Mouse (Mus musculus) layer of hippocampus, adult 9-10 months (tissue): Measurements from ENCODE around the gene Reln.

Experiments
- DNase-seq: peaks from one replicate; pipeline ENCODE4 v3.0.0; 2022; ENCODE audit warnings: low spot score

The Reln gene

GRCm38 (mm10) chr5:22307853-22308252, 36.6 kb downstream of the Reln start:
- no peak for DNase-seq

DNA sequence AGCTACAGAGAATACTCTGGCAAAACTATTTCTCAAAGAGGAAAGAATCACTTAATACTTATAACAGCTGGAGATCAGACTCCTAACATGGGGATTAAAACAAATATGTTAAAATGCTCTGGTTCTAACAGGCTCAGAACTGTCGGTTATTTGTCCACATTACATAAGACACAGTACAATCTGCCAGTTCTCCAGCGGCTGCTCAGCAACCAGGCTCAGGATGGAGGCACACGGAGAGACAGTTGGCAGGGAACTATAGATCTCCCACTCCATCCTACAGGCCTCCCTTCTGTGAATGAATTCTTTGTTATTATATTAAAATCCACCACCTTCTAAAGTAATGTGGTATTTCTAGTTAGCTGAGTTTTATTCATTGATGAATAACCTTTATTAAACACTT, 37.4 kb downstream of the Reln start:
- DNase-seq, result peak; percentile 35

- no peak for DNase-seq
These were observed 40.8 kb downstream of the Reln start for GRCm38 (mm10) chr5:22303709-22304108.

DNA sequence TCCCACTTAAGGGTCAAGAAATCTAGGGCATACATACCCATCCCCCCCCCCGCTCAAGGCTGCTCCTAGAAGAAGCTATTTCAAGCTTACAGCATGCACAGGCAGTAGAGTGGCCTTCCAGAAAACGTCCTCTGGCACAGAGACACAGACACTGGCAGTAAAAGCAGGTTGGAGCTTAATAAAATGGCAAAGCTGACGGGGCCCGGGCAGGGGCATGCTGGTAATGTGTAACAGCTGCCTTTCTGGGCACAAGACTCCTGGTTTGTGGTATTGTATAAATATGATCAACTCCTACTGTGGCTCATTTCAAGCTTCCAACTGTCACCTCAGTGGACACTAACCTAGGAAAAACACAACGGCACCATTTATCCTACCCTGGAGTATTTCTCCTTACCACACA, 42.2 kb downstream of the Reln start:
- no peak for DNase-seq

DNA sequence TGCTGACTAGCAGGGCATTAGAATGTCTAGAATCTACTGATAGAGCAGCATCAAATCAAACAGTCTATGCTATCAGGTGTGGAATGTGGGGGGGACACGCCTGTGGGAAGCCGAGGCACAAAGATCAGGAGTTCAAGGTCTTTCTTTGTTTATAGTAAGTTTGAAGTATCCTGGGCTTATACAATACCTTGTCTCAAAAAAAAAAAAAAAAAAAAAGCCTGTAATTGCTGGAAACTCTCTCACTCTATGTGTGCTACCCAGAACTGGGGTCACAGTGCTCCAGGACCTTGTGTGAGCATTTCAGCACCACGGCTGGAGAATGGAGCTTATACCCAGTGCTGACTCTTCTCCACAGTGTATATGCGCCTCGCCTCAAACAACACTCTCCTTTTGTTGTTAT, 43.7 kb downstream of the Reln start:
- DNase-seq, result no peak

- DNase-seq, result no peak
These were observed 44.5 kb downstream of the Reln start for GRCm38 (mm10) chr5:22300046-22300445.

- no peak for DNase-seq
These were observed 49.3 kb downstream of the Reln start for GRCm38 (mm10) chr5:22295161-22295560.

DNA sequence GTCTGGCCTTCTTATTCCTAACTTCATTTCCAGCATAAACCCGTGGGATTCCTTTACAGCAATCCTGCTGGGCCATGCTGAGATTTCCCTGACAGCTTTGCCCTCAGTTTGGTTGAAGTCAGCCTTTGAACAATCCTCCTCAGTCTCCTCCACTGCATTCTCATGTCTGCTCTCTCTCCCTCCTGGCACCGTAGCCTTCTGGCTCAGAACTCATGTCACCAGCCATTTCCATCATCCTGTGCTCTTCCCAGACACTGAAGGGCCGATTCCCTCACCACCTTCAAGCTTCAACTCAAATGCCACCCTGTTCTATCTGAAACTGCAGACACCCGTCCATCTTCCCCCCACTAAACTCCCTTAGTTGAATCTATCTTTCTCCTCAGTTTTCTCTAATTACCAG, 53.1 kb downstream of the Reln start:
- DNase-seq, result no peak

DNA sequence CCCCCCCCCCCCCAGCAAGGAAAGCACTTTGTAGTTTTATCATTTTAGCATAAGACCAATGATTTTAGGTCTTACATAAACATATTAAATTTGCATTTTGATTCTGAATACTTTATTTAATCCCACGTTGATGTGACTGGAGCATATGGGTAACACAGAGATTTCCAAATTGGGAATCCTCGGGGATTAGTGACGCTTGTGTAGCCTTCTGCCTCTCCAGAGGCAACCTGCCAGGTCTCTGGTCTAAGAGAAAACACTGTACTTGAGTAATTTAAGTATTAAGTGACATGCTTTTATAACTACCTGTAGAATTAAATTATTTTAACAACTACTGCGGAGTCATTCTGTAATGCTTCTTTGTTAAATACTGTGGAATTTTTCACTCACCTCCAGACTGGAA, 59.1 kb downstream of the Reln start:
- no peak for DNase-seq

DNA sequence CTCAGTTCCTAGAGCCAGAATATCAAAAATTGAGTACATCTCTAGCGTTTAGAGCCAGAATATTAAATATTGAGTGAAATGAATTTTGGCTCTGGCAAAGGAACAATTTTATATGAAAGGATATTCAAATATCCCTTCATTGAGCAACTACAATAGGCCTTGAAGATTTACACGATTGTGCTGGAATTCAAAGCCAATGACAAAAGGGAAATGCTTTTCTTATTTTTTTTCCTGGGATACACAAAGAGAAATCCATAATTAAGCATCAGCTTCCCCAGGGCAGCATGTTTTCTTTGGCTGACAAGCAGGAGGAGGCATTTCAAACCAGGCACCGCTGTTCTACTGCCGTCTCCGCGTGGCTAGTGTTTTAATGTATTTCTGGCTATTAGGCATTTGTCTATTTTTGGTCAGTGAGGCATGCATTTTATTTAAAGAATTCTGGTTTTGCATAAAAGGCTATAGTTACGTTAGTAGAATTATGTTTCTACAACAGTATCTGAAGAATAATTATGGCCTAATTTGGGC, 62.3 kb downstream of the Reln start:
- no peak for DNase-seq

- no peak for DNase-seq
These were observed 63.9 kb downstream of the Reln start for GRCm38 (mm10) chr5:22280534-22281164.

- DNase-seq, result no peak
These were observed 65.3 kb downstream of the Reln start for GRCm38 (mm10) chr5:22279201-22279600.

- no peak for DNase-seq
These were observed 70.4 kb downstream of the Reln start for GRCm38 (mm10) chr5:22274134-22274533.

DNA sequence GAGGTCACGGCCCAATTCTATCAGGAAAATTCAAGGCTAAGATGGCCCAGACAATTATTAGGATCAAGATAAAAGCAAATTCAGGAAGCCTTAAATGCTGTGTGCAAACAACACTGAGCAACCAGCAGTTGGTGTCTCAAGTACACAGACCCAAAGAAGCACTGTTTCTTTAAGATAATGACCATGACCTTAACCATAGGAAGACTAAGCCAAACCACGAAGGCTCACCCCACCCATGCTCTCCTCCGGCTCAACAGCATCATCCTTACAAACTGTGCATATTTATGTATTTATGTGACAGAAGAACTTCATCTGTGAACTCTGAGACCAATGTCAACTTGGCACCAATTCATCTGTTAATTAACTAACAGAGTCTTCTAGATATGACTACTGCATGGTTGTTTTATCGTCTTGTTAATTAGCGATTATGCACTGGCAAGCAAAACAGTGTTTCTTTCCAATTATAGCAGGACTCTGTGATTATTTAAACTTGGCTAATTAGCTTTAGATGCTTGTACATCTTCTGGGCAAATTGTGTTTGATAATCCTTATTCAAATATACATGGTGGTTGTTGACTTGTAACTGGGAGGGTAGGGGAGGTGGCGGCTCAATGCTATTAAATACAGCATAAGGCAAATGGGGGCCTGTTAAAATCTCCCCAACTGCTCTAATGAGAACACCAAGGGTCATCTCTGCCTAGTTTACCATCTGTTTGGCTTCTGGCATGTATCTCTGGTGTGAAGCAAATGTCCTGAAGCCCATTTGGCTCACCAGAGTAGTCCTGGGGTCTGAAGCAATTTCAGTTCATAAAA, 77.8 kb downstream of the Reln start:
- DNase-seq, result no peak

DNA sequence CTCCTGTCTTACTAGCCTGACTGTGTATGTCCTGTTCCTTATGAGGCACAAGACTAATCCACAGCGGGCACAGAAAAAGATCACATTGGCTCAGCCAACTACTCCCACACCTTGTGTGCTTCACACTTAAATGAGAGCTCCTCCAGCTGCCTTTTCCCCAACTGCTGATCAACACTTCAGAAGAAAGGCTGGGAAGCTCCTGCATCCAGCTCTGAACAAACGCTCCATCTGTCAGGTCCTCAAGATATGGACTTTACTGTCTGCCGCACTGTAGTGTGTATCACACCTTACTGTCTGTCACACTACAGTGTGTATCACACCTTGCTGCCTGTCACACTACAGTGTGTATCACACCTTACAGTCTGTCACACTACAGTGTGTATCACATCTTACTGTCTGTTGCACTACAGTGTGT, 82.1 kb downstream of the Reln start:
- no peak for DNase-seq

GRCm38 (mm10) chr5:22255346-22255745, 89.2 kb downstream of the Reln start:
- DNase-seq, result no peak

DNA sequence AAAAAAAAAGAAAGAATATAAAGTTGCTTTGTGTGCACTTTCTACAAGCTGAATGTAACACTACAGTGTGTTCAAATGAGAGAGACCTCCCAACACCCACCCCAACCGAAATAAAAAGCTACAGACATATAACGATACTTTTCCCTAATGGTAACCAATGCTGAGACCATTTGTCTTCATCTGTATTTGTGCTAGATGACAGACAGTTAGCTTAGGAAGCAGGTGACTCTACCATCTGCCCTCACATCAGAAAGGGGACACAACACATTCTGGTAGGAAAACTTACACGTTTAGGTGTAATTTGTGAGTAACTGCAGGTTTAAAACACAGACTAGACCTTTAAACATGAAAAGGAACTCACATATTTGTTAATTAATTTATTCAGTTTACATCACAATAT, 90.6 kb downstream of the Reln start:
- no peak for DNase-seq

GRCm38 (mm10) chr5:22253318-22253717, 91.2 kb downstream of the Reln start:
- DNase-seq, result no peak

- DNase-seq, result no peak
These were observed 96.7 kb downstream of the Reln start for GRCm38 (mm10) chr5:22247850-22248249.

DNA sequence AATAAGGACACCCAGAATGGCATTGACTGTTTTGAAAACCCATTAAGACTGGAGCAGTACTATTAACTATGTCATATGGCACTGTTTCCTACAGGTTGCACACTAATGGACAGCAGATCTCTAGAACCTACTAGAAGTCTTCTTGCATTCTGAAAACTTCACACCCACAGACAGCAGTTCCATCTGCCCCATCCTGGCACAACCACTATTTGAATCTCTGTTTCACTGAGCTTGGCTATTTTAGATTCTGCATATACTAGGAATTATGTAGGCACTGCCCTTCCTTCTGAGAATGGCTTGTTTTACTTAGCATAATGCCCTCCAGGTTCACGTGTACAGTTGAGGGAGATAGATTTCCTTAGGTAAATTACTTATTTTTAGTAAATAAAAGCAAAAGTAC, 99.4 kb downstream of the Reln start:
- no peak for DNase-seq

- no peak for DNase-seq
These were observed 101.0 kb downstream of the Reln start for GRCm38 (mm10) chr5:22243538-22243937.

- no peak for DNase-seq
These were observed 102.9 kb downstream of the Reln start for GRCm38 (mm10) chr5:22241560-22241959.

DNA sequence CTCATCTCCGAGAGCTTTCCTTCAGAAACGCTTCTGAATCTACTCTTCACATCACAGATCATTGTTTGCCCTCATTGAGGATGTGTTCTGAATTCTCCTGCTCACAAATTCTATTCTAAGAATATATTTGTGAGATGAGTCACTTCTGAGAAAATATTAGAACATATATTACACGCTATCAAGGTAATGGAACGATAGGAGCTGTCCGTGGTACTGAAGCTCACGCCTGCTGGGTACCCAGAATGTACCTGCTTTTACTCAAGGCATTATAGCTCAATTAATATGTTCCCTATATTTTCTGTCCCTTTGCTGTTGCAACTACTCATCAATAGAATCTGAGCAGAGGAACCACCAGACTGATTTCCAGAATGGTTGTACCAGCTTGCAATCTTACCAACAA, 107.7 kb downstream of the Reln start:
- DNase-seq, result no peak

GRCm38 (mm10) chr5:22224515-22224914, 120.0 kb downstream of the Reln start:
- no peak for DNase-seq
